Mouse (Mus musculus): ENCODE data around the gene Tspan31. TPM values are rescaled to one million over a fixed set of nuclear protein-coding genes. Genes with fewer than 3 reads are reported as not detected.

Gene Tspan31
- total and polyA plus RNA-seq, 3 experiments: 57.2 to 63.1 TPM; not detected in 1

- no peak overlapping the region for H3K9ac ChIP-seq (ENCODE audit: control insufficient read depth, low read depth, low read length, poor library complexity, severe bottlenecking)
- no peak for TF ChIP-seq MXI1 (IDR thresholded peaks at IDR 0.05; ENCODE audit: low read depth, low read length)
- TF ChIP-seq MEF2A (IDR thresholded peaks at IDR 0.05; ENCODE audit: extremely low read depth, insufficient replicate concordance, low read depth, low read length, poor library complexity, severe bottlenecking): no peak
- no peak for TF ChIP-seq EP300 (IDR thresholded peaks at IDR 0.05; ENCODE audit: low read depth in 1 of 2, low read length in 2 of 2)
- TF ChIP-seq POLR2AphosphoS2 (IDR thresholded peaks at IDR 0.05; ENCODE audit: low read length): no peak
- TF ChIP-seq ELF1 (IDR thresholded peaks at IDR 0.05; ENCODE audit: low read depth, low read length): no peak
- TF ChIP-seq ZC3H11A (IDR thresholded peaks at IDR 0.05; ENCODE audit: low read depth, low read length): no peak
- no peak for TF ChIP-seq TCF12 (IDR thresholded peaks at IDR 0.05; ENCODE audit: low read depth, low read length)
- TF ChIP-seq ZKSCAN1 (IDR thresholded peaks at IDR 0.05; ENCODE audit: low read depth, low read length): no peak
- TF ChIP-seq TBP (IDR thresholded peaks at IDR 0.05; ENCODE audit: low read depth, low read length): no peak
- no peak for TF ChIP-seq JUND (IDR thresholded peaks at IDR 0.05; ENCODE audit: low read depth, low read length)
- no peak for TF ChIP-seq MAFK (IDR thresholded peaks at IDR 0.05; ENCODE audit: borderline replicate concordance, low read depth, low read length)
- no peak for TF ChIP-seq GATA1 (IDR thresholded peaks at IDR 0.05; ENCODE audit: low read depth, low read length)
- TF ChIP-seq E2F4 (IDR thresholded peaks at IDR 0.05; ENCODE audit: borderline replicate concordance, low read depth, low read length): no peak
- TF ChIP-seq UBTF (IDR thresholded peaks at IDR 0.05; ENCODE audit: borderline replicate concordance, insufficient read depth, low read depth, low read length): no peak
- TF ChIP-seq CHD1 (IDR thresholded peaks at IDR 0.05; ENCODE audit: low read depth, low read length): no peak
- TF ChIP-seq MAX (IDR thresholded peaks at IDR 0.05; ENCODE audit: low read length): no peak
- peaks cover 36% of the 10 kb centered on the region for H3K79me2 ChIP-seq (ENCODE audit: control insufficient read depth, insufficient read depth, low read length, poor library complexity)
- H3K9me3 ChIP-seq (replicated peaks; ENCODE audit: insufficient read depth, low read length): no peaks in the 10 kb centered on the region
- H3K27me3 ChIP-seq (ENCODE audit: control insufficient read depth in 1 of 2, insufficient read depth in 2 of 2, low read length in 2 of 2): no peaks in the 10 kb centered on the region
- H3K4me1 ChIP-seq (ENCODE audit: control insufficient read depth in 1 of 2, insufficient read depth in 2 of 2, low read length in 2 of 2): peaks cover 6 to 21% of the 10 kb centered on the region in 2 experiments
- H3K27ac ChIP-seq (ENCODE audit: control insufficient read depth, low read depth, low read length): no peak overlapping the region
- H3K4me3 ChIP-seq (ENCODE audit: control insufficient read depth in 1 of 2, insufficient read depth in 1 of 2, low read depth in 2 of 2, low read length in 2 of 2): no peak overlapping the region
- DNase-seq (ENCODE audit: low read depth, low spot score): no peak
- peaks cover 14 to 39% of the 10 kb centered on the region in 2 experiments for H3K36me3 ChIP-seq (ENCODE audit: control insufficient read depth in 1 of 2, insufficient read depth in 2 of 2, low read length in 2 of 2)
Observed at GRCm38 (mm10) chr10:127066519-127067018, 3.5 kb downstream of the Tspan31 start.

- DNase-seq (ENCODE audit: low read depth, low spot score): no peak
- H3K4me1 ChIP-seq (ENCODE audit: control insufficient read depth in 1 of 2, insufficient read depth in 2 of 2, low read length in 2 of 2): peaks cover 6 to 21% of the 10 kb centered on the region in 2 experiments
- H3K79me2 ChIP-seq (ENCODE audit: control insufficient read depth, insufficient read depth, low read length, poor library complexity): peaks cover 36% of the 10 kb centered on the region
- H3K27ac ChIP-seq (ENCODE audit: control insufficient read depth, low read depth, low read length): no peak overlapping the region
- H3K36me3 ChIP-seq (ENCODE audit: control insufficient read depth in 1 of 2, insufficient read depth in 2 of 2, low read length in 2 of 2): peaks cover 14 to 39% of the 10 kb centered on the region in 2 experiments
- no peak overlapping the region for H3K4me3 ChIP-seq (ENCODE audit: control insufficient read depth in 1 of 2, insufficient read depth in 1 of 2, low read depth in 2 of 2, low read length in 2 of 2)
- no peak overlapping the region; the same call in 1 of the 2 replicates for H3K9ac ChIP-seq (ENCODE audit: control insufficient read depth, low read depth, low read length, poor library complexity, severe bottlenecking)
- H3K27me3 ChIP-seq (ENCODE audit: control insufficient read depth in 1 of 2, insufficient read depth in 2 of 2, low read length in 2 of 2): no peaks in the 10 kb centered on the region
- H3K9me3 ChIP-seq (replicated peaks; ENCODE audit: insufficient read depth, low read length): no peaks in the 10 kb centered on the region
- TF ChIP-seq MEF2A (IDR thresholded peaks at IDR 0.05; ENCODE audit: extremely low read depth, insufficient replicate concordance, low read depth, low read length, poor library complexity, severe bottlenecking): no peak
- TF ChIP-seq SIN3A (IDR thresholded peaks at IDR 0.05; ENCODE audit: low read length): no peak
- TF ChIP-seq NRF1 (IDR thresholded peaks at IDR 0.05; ENCODE audit: insufficient read depth, low read depth, low read length, poor library complexity, severe bottlenecking): no peak
- no peak for TF ChIP-seq MXI1 (IDR thresholded peaks at IDR 0.05; ENCODE audit: low read depth, low read length)
- no peak for TF ChIP-seq UBTF (IDR thresholded peaks at IDR 0.05; ENCODE audit: borderline replicate concordance, insufficient read depth, low read depth, low read length)
- no peak; the same call in none of the 2 replicates for TF ChIP-seq POLR2AphosphoS2 (IDR thresholded peaks at IDR 0.05; ENCODE audit: low read length)
- 0 out of 2 replicates have a peak, but pooled peaks have one; percentile 47 for TF ChIP-seq MAZ (IDR thresholded peaks at IDR 0.05; ENCODE audit: low read depth, low read length)
- no peak for TF ChIP-seq CHD2 (IDR thresholded peaks at IDR 0.05; ENCODE audit: low read length)
- TF ChIP-seq ETS1 (IDR thresholded peaks at IDR 0.05; ENCODE audit: low read depth, low read length): no peak
- TF ChIP-seq MYC (IDR thresholded peaks at IDR 0.05; ENCODE audit: low read depth, low read length): 0 out of 2 replicates have a peak, but pooled peaks have one; percentile 18
- no peak for TF ChIP-seq TBP (IDR thresholded peaks at IDR 0.05; ENCODE audit: low read depth, low read length)
- TF ChIP-seq HCFC1 (IDR thresholded peaks at IDR 0.05; ENCODE audit: low read depth, low read length): no peak
- TF ChIP-seq POLR2AphosphoS5 (IDR thresholded peaks at IDR 0.05; ENCODE audit: borderline replicate concordance, low read depth, low read length): no peak
- TF ChIP-seq ZMIZ1 (IDR thresholded peaks at IDR 0.05; ENCODE audit: low read depth, low read length): 0 out of 2 replicates have a peak, but pooled peaks have one; percentile 24
- TF ChIP-seq RAD21 (IDR thresholded peaks at IDR 0.05; ENCODE audit: low read depth, low read length): no peak
- no peak for TF ChIP-seq ZC3H11A (IDR thresholded peaks at IDR 0.05; ENCODE audit: low read depth, low read length)
- no peak for TF ChIP-seq E2F4 (IDR thresholded peaks at IDR 0.05; ENCODE audit: borderline replicate concordance, low read depth, low read length)
- TF ChIP-seq SMC3 (IDR thresholded peaks at IDR 0.05; ENCODE audit: low read depth, low read length): no peak
- no peak for TF ChIP-seq GABPA (IDR thresholded peaks at IDR 0.05; ENCODE audit: low read depth, low read length)
- no peak for TF ChIP-seq JUND (IDR thresholded peaks at IDR 0.05; ENCODE audit: low read depth, low read length)
- no peak for TF ChIP-seq TAL1 (IDR thresholded peaks at IDR 0.05; ENCODE audit: low read length)
- no peak for TF ChIP-seq ZNF384 (IDR thresholded peaks at IDR 0.05; ENCODE audit: low read depth, low read length)
Observed at GRCm38 (mm10) chr10:127065981-127066380, 4.1 kb downstream of the Tspan31 start.
